Mouse (Mus musculus) liver, embryonic 14.5 days (tissue): ENCODE data around the gene Tmem236.

Source experiments
- CTCF ChIP-seq: IDR thresholded peaks from 2 replicates; pipeline ENCODE4 v1.5.1; 2016; ENCODE audit warnings: antibody characterized with exemption, low read depth, control low read depth
- EP300 ChIP-seq: IDR thresholded peaks from 2 replicates; pipeline ENCODE4 v1.6.1; 2016; ENCODE audit warnings: antibody characterized with exemption, low read depth

- TF ChIP-seq CTCF (no peak), EP300 (no peak)
These were observed 62.6 kb downstream of the Tmem236 start for GRCm38 (mm10) chr2:14236920-14237319.
